Mouse (Mus musculus) lung, adult 2 months (tissue): ENCODE data around the gene Cwc22. TPM values are rescaled to one million over a fixed set of nuclear protein-coding genes. Genes with fewer than 3 reads are reported as not detected.

Experiments
- DNase-seq: peaks from one replicate; pipeline ENCODE4 v3.0.0; 2022
- H3K4me1 ChIP-seq: fragments of 200-500 bp; 2 replicates; pipeline ENCODE4 v1.6.1; 2011; ENCODE audit warnings: low read length; ENCODE audit not compliant: control insufficient read depth, insufficient read depth
- H3K4me3 ChIP-seq: fragments of 200-500 bp; replicated peaks from 2 replicates; pipeline ENCODE3; 2011; ENCODE audit warnings: low read depth, mild to moderate bottlenecking, control low read depth, low read length; ENCODE audit errors: extremely low read depth
- CTCF ChIP-seq: fragments of 200-500 bp; IDR thresholded peaks from 2 replicates; pipeline ENCODE4 v1.5.1; 2011; ENCODE audit warnings: mild to moderate bottlenecking, low read length, control low read depth; ENCODE audit not compliant: insufficient read depth
- POLR2A ChIP-seq: fragments of 200-500 bp; IDR thresholded peaks from 2 replicates; pipeline ENCODE4 v1.6.1; 2011; ENCODE audit warnings: low read depth, mild to moderate bottlenecking, control low read depth, low read length, borderline replicate concordance; ENCODE audit errors: extremely low read depth
- whole genome bisulfite sequencing: fragments of 180-500 bp; shearing (Covaris S2); methylation state at CpG from one replicate; pipeline ENCODE4 v1.1.7; 2018; 5-methylcytosine and 5-hydroxymethylcytosine counted together
- polyA plus RNA-seq: library from polyadenylated mRNA; depleted of rRNA; stranded (reverse); fragments of >200 nt; gene quantifications from 2 replicates; pipeline ENCODE4 v1.2.3, GENCODE M21; 2012

The Cwc22 gene
- polyA plus RNA-seq, 1 experiment: 4.9 TPM

- no peak for DNase-seq
- no peak for TF ChIP-seq CTCF
- TF ChIP-seq POLR2A: no peak
- 86% methylated on average over 5 of the region's 5 CpGs for WGBS
- Histone ChIP-seq H3K4me3 (no peak overlapping the region), H3K4me1 (no peaks in the 10 kb centered on the region)
Observed at GRCm38 (mm10) chr2:77980696-77981095, 34.5 kb upstream of the Cwc22 start.

- Histone ChIP-seq H3K4me1 (no peaks in the 10 kb centered on the region), H3K4me3 (no peak overlapping the region)
- DNase-seq: no peak
- 84% methylated on average over 2 of the region's 2 CpGs for WGBS
- TF ChIP-seq POLR2A (no peak), CTCF (no peak)
Observed at GRCm38 (mm10) chr2:77979519-77979918, 33.3 kb upstream of the Cwc22 start.

- WGBS: 90% methylated on average over 8 of the region's 8 CpGs
- TF ChIP-seq CTCF (no peak), POLR2A (no peak)
- DNase-seq: no peak
- H3K4me1 ChIP-seq: no peaks in the 10 kb centered on the region
- H3K4me3 ChIP-seq: no peak overlapping the region
Observed at GRCm38 (mm10) chr2:77979081-77979480, 32.9 kb upstream of the Cwc22 start.

GRCm38 (mm10) chr2:77978256-77978655 lies 32.1 kb upstream of the Cwc22 start:
- no peak for DNase-seq
- 82% methylated on average over 3 of the region's 3 CpGs for WGBS
- no peak for TF ChIP-seq CTCF
- TF ChIP-seq POLR2A: no peak
- H3K4me1 ChIP-seq: no peaks in the 10 kb centered on the region
- no peak overlapping the region for H3K4me3 ChIP-seq

- 77% methylated on average over 5 of the region's 5 CpGs for WGBS
- no peak for DNase-seq
- Histone ChIP-seq H3K4me1 (no peaks in the 10 kb centered on the region), H3K4me3 (no peak overlapping the region)
- no peak for TF ChIP-seq CTCF
- TF ChIP-seq POLR2A: no peak
Observed at GRCm38 (mm10) chr2:77976321-77976920, 30.2 kb upstream of the Cwc22 start.

GRCm38 (mm10) chr2:77975606-77976005 lies 29.4 kb upstream of the Cwc22 start:
- TF ChIP-seq CTCF (no peak), POLR2A (no peak)
- 63% methylated on average over 4 of the region's 4 CpGs for WGBS
- H3K4me3 ChIP-seq: no peak overlapping the region
- no peak for DNase-seq
- H3K4me1 ChIP-seq: no peaks in the 10 kb centered on the region

GRCm38 (mm10) chr2:77974986-77975385 lies 28.8 kb upstream of the Cwc22 start:
- TF ChIP-seq POLR2A (no peak), CTCF (no peak)
- no peak for DNase-seq
- no peak overlapping the region for H3K4me3 ChIP-seq
- no peaks in the 10 kb centered on the region for H3K4me1 ChIP-seq
- WGBS: 78% methylated on average over 1 of the region's 1 CpGs

GRCm38 (mm10) chr2:77974366-77974765 lies 28.2 kb upstream of the Cwc22 start:
- WGBS: 62% methylated on average over 2 of the region's 2 CpGs
- TF ChIP-seq POLR2A (no peak), CTCF (no peak)
- Histone ChIP-seq H3K4me1 (no peaks in the 10 kb centered on the region), H3K4me3 (no peak overlapping the region)
- no peak for DNase-seq

- no peaks in the 10 kb centered on the region for H3K4me1 ChIP-seq
- no peak for DNase-seq
- no peak overlapping the region for H3K4me3 ChIP-seq
- TF ChIP-seq CTCF (no peak), POLR2A (no peak)
- 77% methylated on average over 2 of the region's 2 CpGs for WGBS
Observed at GRCm38 (mm10) chr2:77973296-77973695, 27.1 kb upstream of the Cwc22 start.

GRCm38 (mm10) chr2:77972541-77972940 lies 26.4 kb upstream of the Cwc22 start:
- WGBS: 85% methylated on average over 2 of the region's 2 CpGs
- no peak for DNase-seq
- no peak overlapping the region for H3K4me3 ChIP-seq
- TF ChIP-seq CTCF (no peak), POLR2A (no peak)
- no peaks in the 10 kb centered on the region for H3K4me1 ChIP-seq
